In the genomic region with DNA sequence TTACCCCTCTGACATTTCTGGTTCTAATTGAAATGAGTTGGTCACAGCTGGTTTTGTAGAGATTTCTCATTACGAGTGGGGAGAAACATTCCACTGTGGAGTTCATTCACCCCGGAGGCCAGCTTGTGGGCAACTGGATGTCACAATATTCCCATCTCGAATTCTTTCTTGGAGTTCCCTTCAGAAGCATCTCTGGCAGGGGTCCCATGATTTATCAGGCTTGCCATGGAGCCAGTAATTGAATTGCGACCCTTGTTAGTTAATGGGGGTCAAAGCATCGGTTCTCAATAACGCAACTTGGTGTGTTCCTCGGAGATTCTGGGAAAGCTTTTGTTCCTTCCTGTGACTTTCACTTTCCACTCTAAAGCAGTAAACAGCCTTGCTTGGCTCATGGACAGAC, we compare ENCODE assay signal across 12 mouse cellular contexts. TPM values are rescaled to one million over a fixed set of nuclear protein-coding genes. Genes with fewer than 3 reads are reported as not detected.
A peak's percentile ranks its signal among the peaks of the same experiment; 100 is the strongest.
DNase-seq lines count a peak whose midpoint lies in the region; ATAC-seq and TF ChIP-seq lines count a peak whose summit lies in the region.
"Had no signal": no experiment of that assay in that cellular context is flagged by ENCODE, and none has a peak within 500 bp of the region (broad histone marks: within the 10 kb centered on the region; RNA-seq: fewer than 3 reads in every experiment).

No protein-coding gene starts in this region.

- H3K27me3 ChIP-seq in embryonic facial prominence, embryonic 13.5 days = no peaks in the 10 kb centered on the region
- no peaks in the 10 kb centered on the region for H3K27me3 ChIP-seq in embryonic facial prominence, embryonic 10.5 days (replicated peaks; ENCODE audit: low read depth, poor library complexity, severe bottlenecking)
- H3K27me3 ChIP-seq in liver, postnatal 0 days (ENCODE audit: insufficient read depth, low read length) = no peaks in the 10 kb centered on the region
- H3K27me3 ChIP-seq in liver, embryonic 12.5 days (replicated peaks) = no peaks in the 10 kb centered on the region
- H3K27me3 ChIP-seq in forebrain, postnatal 0 days (ENCODE audit: insufficient read depth, low read length) = no peaks in the 10 kb centered on the region
- 0 out of 2 replicates have a peak, but pooled peaks cover 5% of the 10 kb centered on the region for H3K27me3 ChIP-seq in neural tube, embryonic 12.5 days (replicated peaks)

- 0 out of 2 replicates have a peak, but pooled peaks cover 9% of the 10 kb centered on the region for H3K4me1 ChIP-seq in embryonic facial prominence, embryonic 13.5 days
- H3K4me1 ChIP-seq in embryonic facial prominence, embryonic 10.5 days = peaks cover 47% of the 10 kb centered on the region
- H3K4me1 ChIP-seq in liver, postnatal 0 days (ENCODE audit: insufficient read depth) = peaks cover 18% of the 10 kb centered on the region
- H3K4me1 ChIP-seq in liver, embryonic 12.5 days = peaks cover 22% of the 10 kb centered on the region
- H3K4me1 ChIP-seq in forebrain, postnatal 0 days (ENCODE audit: insufficient read depth) = peaks cover 7% of the 10 kb centered on the region; the same call in 1 of the 2 replicates
- H3K4me1 ChIP-seq in neural tube, embryonic 12.5 days = peaks cover 42% of the 10 kb centered on the region

- no peak overlapping the region; the same call in 1 of the 2 replicates for H3K4me3 ChIP-seq in embryonic facial prominence, embryonic 13.5 days
- H3K4me3 ChIP-seq in embryonic facial prominence, embryonic 10.5 days = no peak overlapping the region
- H3K4me3 ChIP-seq in liver, postnatal 0 days (ENCODE audit: low read depth, low read length) = no peak overlapping the region
- no peak overlapping the region for H3K4me3 ChIP-seq in liver, embryonic 12.5 days
- no peak overlapping the region for H3K4me3 ChIP-seq in forebrain, postnatal 0 days (ENCODE audit: low read depth, low read length)
- H3K4me3 ChIP-seq in neural tube, embryonic 12.5 days = no peak overlapping the region; the same call in 1 of the 2 replicates
- H3K4me3 ChIP-seq: heart, embryonic 15.5 days; limb, embryonic 10.5 days had no signal

- TF ChIP-seq CTCF in liver, postnatal 0 days (IDR thresholded peaks at IDR 0.05; ENCODE audit: low read depth) = no peak
- no peak for TF ChIP-seq CTCF in forebrain, postnatal 0 days (IDR thresholded peaks at IDR 0.05; ENCODE audit: low read depth)

- peak overlapping the region; percentile 37 for H3K4me2 ChIP-seq in embryonic facial prominence, embryonic 13.5 days
- H3K4me2 ChIP-seq in liver, postnatal 0 days (ENCODE audit: low read depth, low read length) = no peak overlapping the region
- no peak overlapping the region for H3K4me2 ChIP-seq in liver, embryonic 12.5 days
- peak overlapping the region; percentile 27 for H3K4me2 ChIP-seq in forebrain, postnatal 0 days (ENCODE audit: low read depth)
- peak overlapping the region; percentile 46 for H3K4me2 ChIP-seq in neural tube, embryonic 12.5 days (replicated peaks)
- H3K4me2 ChIP-seq: heart, embryonic 15.5 days had no signal

- no peak overlapping the region for H3K9ac ChIP-seq in embryonic facial prominence, embryonic 13.5 days
- no peak overlapping the region for H3K9ac ChIP-seq in liver, postnatal 0 days (replicated peaks)
- no peak overlapping the region for H3K9ac ChIP-seq in liver, embryonic 12.5 days
- H3K9ac ChIP-seq in forebrain, postnatal 0 days = 0 out of 2 replicates have a peak overlapping the region, but pooled peaks have one; percentile 14
- no peak overlapping the region for H3K9ac ChIP-seq in neural tube, embryonic 12.5 days
- H3K9ac ChIP-seq: heart, embryonic 15.5 days had no signal

- no peak overlapping the region for H3K27ac ChIP-seq in embryonic facial prominence, embryonic 13.5 days
- H3K27ac ChIP-seq in embryonic facial prominence, embryonic 10.5 days (replicated peaks) = no peak overlapping the region
- peak overlapping the region; percentile 16; the same call in 1 of the 2 replicates for H3K27ac ChIP-seq in liver, postnatal 0 days (ENCODE audit: low read depth)
- no peak overlapping the region for H3K27ac ChIP-seq in liver, embryonic 12.5 days
- H3K27ac ChIP-seq in forebrain, postnatal 0 days (ENCODE audit: low read depth, low read length) = no peak overlapping the region
- H3K27ac ChIP-seq in neural tube, embryonic 12.5 days = no peak overlapping the region
- H3K27ac ChIP-seq: heart, embryonic 15.5 days; limb, embryonic 10.5 days had no signal

- 0 out of 2 replicates have a peak, but pooled peaks cover 9% of the 10 kb centered on the region for H3K36me3 ChIP-seq in embryonic facial prominence, embryonic 13.5 days
- peaks cover 16% of the 10 kb centered on the region for H3K36me3 ChIP-seq in embryonic facial prominence, embryonic 10.5 days (replicated peaks)
- peaks cover 7% of the 10 kb centered on the region for H3K36me3 ChIP-seq in liver, postnatal 0 days (replicated peaks; ENCODE audit: insufficient read depth, low read length)
- peaks cover 15% of the 10 kb centered on the region for H3K36me3 ChIP-seq in liver, embryonic 12.5 days
- no peaks in the 10 kb centered on the region for H3K36me3 ChIP-seq in forebrain, postnatal 0 days (ENCODE audit: insufficient read depth)
- H3K36me3 ChIP-seq in neural tube, embryonic 12.5 days = peaks cover 12% of the 10 kb centered on the region
- H3K36me3 ChIP-seq: heart, embryonic 15.5 days had no signal

- 48% methylated on average over 7 of the region's 7 CpGs for WGBS in embryonic facial prominence, embryonic 13.5 days
- 72% methylated on average over 7 of the region's 7 CpGs for WGBS in embryonic facial prominence, embryonic 10.5 days
- 67% methylated on average over 7 of the region's 7 CpGs for WGBS in liver, postnatal 0 days (ENCODE audit: insufficient replicate concordance)
- 77% methylated on average over 7 of the region's 7 CpGs for WGBS in liver, embryonic 12.5 days (ENCODE audit: insufficient replicate concordance)
- 21% methylated on average over 7 of the region's 7 CpGs for WGBS in forebrain, postnatal 0 days
- 11% methylated on average over 7 of the region's 7 CpGs for WGBS in neural tube, embryonic 12.5 days

- DNase-seq in embryonic facial prominence, embryonic 10.5 days (ENCODE audit: low spot score) = no peak
- no peak for DNase-seq in liver, postnatal 0 days
- no peak for DNase-seq in forebrain, postnatal 0 days
- DNase-seq in spleen, postnatal 36 days (ENCODE audit: low spot score in 2 of 2) = no peak
- DNase-seq: B cell, adult 2 months; cerebellum, postnatal 14 days had no signal

- no peaks in the 10 kb centered on the region for H3K9me3 ChIP-seq in embryonic facial prominence, embryonic 13.5 days
- no peaks in the 10 kb centered on the region for H3K9me3 ChIP-seq in embryonic facial prominence, embryonic 10.5 days
- H3K9me3 ChIP-seq in liver, postnatal 0 days (ENCODE audit: low read length) = no peaks in the 10 kb centered on the region
- H3K9me3 ChIP-seq in liver, embryonic 12.5 days (replicated peaks) = no peaks in the 10 kb centered on the region
- no peaks in the 10 kb centered on the region for H3K9me3 ChIP-seq in forebrain, postnatal 0 days (ENCODE audit: low read length)
- H3K9me3 ChIP-seq in neural tube, embryonic 12.5 days = no peaks in the 10 kb centered on the region
- H3K9me3 ChIP-seq: heart, embryonic 15.5 days; limb, embryonic 10.5 days had no signal

- no peak for TF ChIP-seq EP300 in liver, postnatal 0 days (IDR thresholded peaks at IDR 0.05; ENCODE audit: low read depth)

- no peak for ATAC-seq in embryonic facial prominence, embryonic 13.5 days (ENCODE audit: insufficient number of reproducible peaks, insufficient read depth, low FRiP score, low TSS enrichment, low read depth)
- no peak for ATAC-seq in liver, postnatal 0 days
- no peak for ATAC-seq in liver, embryonic 12.5 days
- no peak for ATAC-seq in forebrain, postnatal 0 days
- ATAC-seq in neural tube, embryonic 12.5 days (ENCODE audit: low FRiP score, low read depth) = no peak
- no peak for ATAC-seq in megakaryocyte, adult 5-6 weeks (ENCODE audit: poor library complexity, severe bottlenecking)

RNA-seq across cellular contexts. Expression of gene Spata13, which starts 53.4 kb away (rescaled TPM):
- polyA plus RNA-seq in embryonic facial prominence, embryonic 13.5 days (2015; fragmentation: Nextera tagmentation; extraction: Ambion mirVana) = 15.8 and 17.8 TPM in 2 replicates
- 28.2 and 39.6 TPM in 2 replicates for polyA plus RNA-seq in embryonic facial prominence, embryonic 10.5 days (2016; fragmentation: Nextera tagmentation; extraction: Ambion mirVana)
- 13.7 and 14.0 TPM in 2 replicates for polyA plus RNA-seq in liver, postnatal 0 days (2015; fragmentation: Nextera tagmentation; extraction: Ambion mirVana)
- 20.6 and 23.3 TPM in 2 replicates for polyA plus RNA-seq in liver, embryonic 12.5 days (2016; fragmentation: Nextera tagmentation; extraction: Ambion mirVana)
- total RNA-seq in forebrain, postnatal 0 days (2014; rRNA removed) = 28.1 and 43.6 TPM in 2 replicates
- 10.7 and 17.3 TPM in 2 replicates for polyA plus RNA-seq in forebrain, postnatal 0 days (2015; fragmentation: Nextera tagmentation; extraction: Ambion mirVana)
- 51.0 and 58.2 TPM in 2 replicates for polyA plus RNA-seq in neural tube, embryonic 12.5 days (2016; fragmentation: Nextera tagmentation; extraction: Ambion mirVana)
- total RNA-seq in megakaryocyte, adult 5-6 weeks (2015) = 9.4 and 10.2 TPM in 2 replicates
- 18.2 and 19.0 TPM in 2 replicates for total RNA-seq in megakaryocyte, adult 5-6 weeks (2017)

Comparison
In these comparisons a context has a peak if more than half of its experiments do, and no peak if none do; other contexts are left out.
1. H3K4me2 ChIP-seq: peak in embryonic facial prominence, embryonic 13.5 days (single experiment), forebrain, postnatal 0 days (single experiment) and neural tube, embryonic 12.5 days (single experiment); none in liver, postnatal 0 days (single experiment) and liver, embryonic 12.5 days (single experiment).